Mouse (Mus musculus) erythroblast, embryonic 14.5 days (primary cell): ENCODE results near the gene Apex1. TPM values are rescaled to one million over a fixed set of nuclear protein-coding genes. Genes with fewer than 3 reads are reported as not detected.
"Not testable (repeated sequence)": the region's sequence is repeated elsewhere in the genome, so short reads cannot be mapped to it uniquely, and the experiment has no call there.

Experiments
- H3K27me3 ChIP-seq: 2 replicates; pipeline ENCODE4 v1.6.1; 2012; ENCODE audit warnings: inconsistent platforms; ENCODE audit not compliant: control insufficient read depth
- H3K36me3 ChIP-seq: 2 replicates; pipeline ENCODE4 v1.6.1; 2012; ENCODE audit warnings: mild to moderate bottlenecking, inconsistent platforms; ENCODE audit not compliant: control insufficient read depth
- H3K4me1 ChIP-seq: 2 replicates; pipeline ENCODE4 v1.6.1; 2012; ENCODE audit warnings: inconsistent platforms; ENCODE audit not compliant: control insufficient read depth
- H3K4me3 ChIP-seq: replicated peaks from 2 replicates; pipeline ENCODE3; 2012; ENCODE audit warnings: moderate library complexity, mild to moderate bottlenecking, inconsistent platforms
- H3K9me3 ChIP-seq: 2 replicates; pipeline ENCODE4 v1.6.1; 2012; ENCODE audit warnings: low read length, inconsistent platforms, mixed read lengths; ENCODE audit not compliant: control insufficient read depth
- GATA1 ChIP-seq: IDR thresholded peaks from 2 replicates; pipeline ENCODE4 v1.6.1; 2012; ENCODE audit warnings: low read length, inconsistent platforms, mixed read lengths
- TAL1 ChIP-seq: IDR thresholded peaks from 3 replicates; pipeline ENCODE4 v1.6.1; 2012; ENCODE audit warnings: low read length, inconsistent platforms, mixed read lengths
- polyA plus RNA-seq: library from polyadenylated mRNA; stranded (reverse); fragments of >175 nt; gene quantifications from 2 replicates; pipeline ENCODE4 v1.2.3, GENCODE M21; 2012

The Apex1 gene
- polyA plus RNA-seq, 1 experiment: 3.3 TPM

GRCm38 (mm10) chr14:50968216-50968980, 43.6 kb downstream of the Apex1 start:
- TF ChIP-seq TAL1: no peak
- no peak for TF ChIP-seq GATA1

GRCm38 (mm10) chr14:50969041-50969440, 44.3 kb downstream of the Apex1 start:
- H3K4me3 ChIP-seq: no peak overlapping the region
- no peaks in the 10 kb centered on the region for H3K9me3 ChIP-seq
- TF ChIP-seq GATA1 (no peak), TAL1 (no peak)
- H3K36me3 ChIP-seq: peaks cover under 1% of the 10 kb centered on the region
- H3K27me3 ChIP-seq: no peaks in the 10 kb centered on the region
- H3K4me1 ChIP-seq: no peaks in the 10 kb centered on the region

More at GRCm38 (mm10) chr14:50968216-50968980, 43.6 kb downstream of the Apex1 start:
- no peaks in the 10 kb centered on the region for H3K4me1 ChIP-seq
- H3K27me3 ChIP-seq: no peaks in the 10 kb centered on the region
- no peaks in the 10 kb centered on the region for H3K9me3 ChIP-seq
- no peak overlapping the region for H3K4me3 ChIP-seq
- H3K36me3 ChIP-seq: peaks cover 5% of the 10 kb centered on the region

DNA sequence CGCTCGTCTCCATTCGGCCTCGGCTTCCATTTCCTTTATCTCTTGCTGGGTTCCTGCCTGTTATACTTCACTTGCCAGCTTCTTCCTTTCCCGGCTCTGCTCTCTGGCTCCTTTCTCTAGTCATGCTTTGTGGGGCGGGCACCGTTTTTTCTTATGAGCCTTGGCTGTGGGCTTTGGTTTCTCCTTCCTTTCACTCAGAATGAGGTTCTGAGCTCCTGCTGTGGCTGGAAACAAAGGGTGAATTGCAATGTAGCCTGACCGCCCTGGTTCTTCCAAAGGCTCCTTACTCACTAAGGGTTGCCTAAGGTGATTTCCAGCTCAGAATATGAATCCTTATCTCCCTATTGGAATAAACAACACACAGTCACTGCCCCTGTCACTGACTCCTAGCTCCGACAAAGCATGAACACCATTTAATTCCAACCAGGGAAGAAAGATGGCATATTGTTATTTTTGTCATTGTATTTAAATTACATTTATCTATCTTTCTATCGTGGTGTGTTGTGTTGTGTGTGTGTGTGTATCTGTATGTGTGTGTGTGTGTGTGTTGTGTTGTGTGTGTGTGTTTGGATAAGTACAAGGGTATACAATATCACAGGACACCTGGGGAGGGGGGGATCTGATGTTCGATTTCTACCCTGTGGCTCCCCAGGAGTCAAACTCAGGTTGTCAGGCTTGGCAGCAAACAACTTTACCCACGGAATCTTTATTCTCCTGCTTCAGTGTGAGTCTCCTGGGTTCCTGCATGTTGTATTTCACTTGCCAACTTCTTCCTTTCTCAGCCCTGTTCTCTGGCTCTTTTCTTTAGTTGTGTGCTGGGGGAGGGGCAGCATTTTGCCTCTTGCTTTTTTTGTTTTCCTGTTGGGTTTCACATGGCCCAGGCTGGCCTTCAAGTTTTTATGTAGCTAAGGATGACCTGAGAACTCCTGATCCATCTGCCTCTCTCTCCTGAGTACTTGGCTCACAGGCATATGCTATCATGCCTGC, 45.1 kb downstream of the Apex1 start:
- no peaks in the 10 kb centered on the region for H3K36me3 ChIP-seq
- H3K4me1 ChIP-seq: no peaks in the 10 kb centered on the region
- H3K9me3 ChIP-seq: no peaks in the 10 kb centered on the region
- H3K4me3 ChIP-seq: no peak overlapping the region
- H3K27me3 ChIP-seq: no peaks in the 10 kb centered on the region
- no peak; the same call in 2 of the 3 replicates for TF ChIP-seq TAL1
- TF ChIP-seq GATA1: no peak

DNA sequence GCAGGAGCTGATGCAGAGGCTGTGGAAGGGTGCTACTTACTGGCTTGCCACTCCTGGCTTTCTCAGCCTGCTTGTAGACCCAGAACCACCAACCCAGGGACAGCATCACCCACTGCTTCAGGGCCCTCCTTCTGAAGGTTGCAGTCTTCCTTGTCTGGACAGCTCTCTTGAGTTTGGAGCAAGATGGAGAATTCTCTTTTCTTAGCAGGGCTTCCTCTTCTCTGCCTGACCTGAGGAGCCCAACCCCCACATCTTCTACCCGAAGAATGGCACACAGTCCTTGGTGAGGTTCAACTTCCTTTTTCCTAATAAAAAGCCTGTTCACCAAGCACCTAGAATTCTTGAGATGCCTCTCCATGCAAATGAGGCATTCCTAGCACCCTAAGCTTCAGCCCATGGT, 46.1 kb downstream of the Apex1 start:
- Histone ChIP-seq H3K4me1 (no peaks in the 10 kb centered on the region), H3K9me3 (no peaks in the 10 kb centered on the region), H3K27me3 (no peaks in the 10 kb centered on the region), H3K4me3 (no peak overlapping the region), H3K36me3 (no peaks in the 10 kb centered on the region)
- TF ChIP-seq TAL1 (no peak), GATA1 (no peak)

DNA sequence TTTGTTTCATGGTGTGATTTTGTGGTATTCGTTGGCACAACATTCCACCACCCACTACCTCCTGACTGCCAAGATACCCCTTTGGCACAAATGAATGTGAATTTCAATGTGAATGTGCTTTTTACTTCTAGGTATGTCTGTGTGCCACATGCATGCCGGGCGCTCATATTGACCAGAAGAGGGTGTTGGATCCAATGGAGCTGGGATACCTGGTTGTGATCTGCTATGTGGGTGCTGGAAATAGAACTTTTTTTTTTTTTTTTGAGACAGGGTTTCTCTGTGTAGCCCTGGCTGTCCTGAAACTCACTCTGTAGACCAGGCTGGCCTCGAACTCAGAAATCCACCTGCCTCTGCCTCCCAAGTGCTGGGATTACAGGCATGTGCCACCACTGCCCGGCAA, 48.3 kb downstream of the Apex1 start:
- H3K9me3 ChIP-seq, H3K4me3 ChIP-seq, H3K27me3 ChIP-seq, H3K4me1 ChIP-seq, H3K36me3 ChIP-seq: not testable (repeated sequence)

DNA sequence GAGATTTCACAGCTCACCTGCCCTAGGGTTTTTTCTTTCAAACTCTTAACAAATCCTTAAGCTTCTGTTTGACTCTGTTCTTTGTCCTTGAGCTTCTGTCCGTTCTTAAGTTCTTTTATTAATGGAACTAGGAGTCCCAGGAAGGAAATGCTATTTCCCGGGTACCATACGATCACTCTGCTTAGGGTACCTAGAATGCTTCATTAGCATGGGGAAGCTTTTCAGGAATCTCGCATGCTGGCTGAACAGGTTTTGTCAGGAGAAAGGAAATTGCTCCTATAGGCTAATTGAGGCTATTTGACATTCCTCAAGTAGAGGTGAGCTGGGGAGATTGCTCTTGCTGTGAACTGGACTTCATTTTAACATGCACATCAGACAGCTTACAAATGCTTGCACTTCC, 48.9 kb downstream of the Apex1 start:
- no peaks in the 10 kb centered on the region for H3K4me1 ChIP-seq
- H3K9me3 ChIP-seq: no peaks in the 10 kb centered on the region
- no peaks in the 10 kb centered on the region for H3K36me3 ChIP-seq
- H3K4me3 ChIP-seq: no peak overlapping the region
- H3K27me3 ChIP-seq: no peaks in the 10 kb centered on the region
- TF ChIP-seq GATA1: no peak
- TF ChIP-seq TAL1: no peak

- Histone ChIP-seq H3K4me3 (no peak overlapping the region), H3K9me3 (peaks cover 3% of the 10 kb centered on the region), H3K27me3 (no peaks in the 10 kb centered on the region), H3K4me1 (no peaks in the 10 kb centered on the region), H3K36me3 (no peaks in the 10 kb centered on the region)
- no peak for TF ChIP-seq GATA1
- TF ChIP-seq TAL1: no peak
Observed at GRCm38 (mm10) chr14:50975001-50975400, 50.2 kb downstream of the Apex1 start.

DNA sequence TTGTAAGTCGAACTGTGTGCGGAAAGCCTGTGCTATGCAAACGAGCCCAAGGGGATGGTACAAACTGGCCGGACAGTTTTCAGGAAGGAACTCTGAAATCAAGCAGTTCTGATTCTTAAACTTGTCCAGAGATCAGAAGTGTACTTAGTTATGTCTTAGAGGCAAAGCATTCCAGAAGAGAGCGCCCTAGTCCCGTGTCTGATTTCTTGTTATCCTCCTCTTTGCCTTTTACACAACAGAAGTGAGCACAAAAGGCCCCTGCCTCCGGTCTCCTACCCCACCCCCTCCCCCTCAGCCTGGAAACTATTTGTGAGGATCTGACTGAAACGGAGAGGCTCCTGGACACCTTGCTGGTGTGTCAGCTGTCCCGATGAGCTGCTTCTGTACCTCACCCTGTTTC, 51.9 kb downstream of the Apex1 start:
- H3K27me3 ChIP-seq: no peaks in the 10 kb centered on the region
- TF ChIP-seq GATA1 (no peak), TAL1 (no peak)
- H3K4me1 ChIP-seq: no peaks in the 10 kb centered on the region
- H3K9me3 ChIP-seq: peaks cover 3% of the 10 kb centered on the region
- H3K4me3 ChIP-seq: no peak overlapping the region
- H3K36me3 ChIP-seq: no peaks in the 10 kb centered on the region

Other genes starting within 250 kb of the Apex1 start
- not detected in 2 replicates for gene Olfr747, start 231.8 kb upstream of the Apex1 start, polyA plus RNA-seq
- gene Olfr748, start 217.6 kb upstream of the Apex1 start, polyA plus RNA-seq: not detected in 2 replicates
- 0.03 TPM in 1 of 2 replicates, not detected in the other for gene Olfr749, start 179.9 kb upstream of the Apex1 start, polyA plus RNA-seq
- gene Ttc5, start 139.4 kb upstream of the Apex1 start, polyA plus RNA-seq: 0.35 and 0.69 TPM in 2 replicates
- 0.06 and 0.08 TPM in 2 replicates for gene Ccnb1ip1, start 117.2 kb upstream of the Apex1 start, polyA plus RNA-seq
- 0.41 and 0.54 TPM in 2 replicates for gene Parp2, start 117.1 kb upstream of the Apex1 start, polyA plus RNA-seq
- gene Tep1, start 54.4 kb upstream of the Apex1 start, polyA plus RNA-seq: 0.05 TPM in 1 of 2 replicates, not detected in the other
- gene Klhl33, start 27.5 kb upstream of the Apex1 start, polyA plus RNA-seq: not detected in 2 replicates
- 1.4 and 1.5 TPM in 2 replicates for gene Osgep, start 75 bp upstream of the Apex1 start, polyA plus RNA-seq
- 6.3 and 8.9 TPM in 2 replicates for gene Pip4p1, start 5.9 kb downstream of the Apex1 start, polyA plus RNA-seq
- 0.20 and 0.22 TPM in 2 replicates for gene Pnp, start 6.1 kb downstream of the Apex1 start, polyA plus RNA-seq
- not detected in 2 replicates for gene Gm49342, start 19.5 kb downstream of the Apex1 start, polyA plus RNA-seq
- gene Pnp2, start 31.0 kb downstream of the Apex1 start, polyA plus RNA-seq: not detected in 2 replicates
- not detected in 2 replicates for gene Rnase10, start 82.8 kb downstream of the Apex1 start, polyA plus RNA-seq
- not detected in 2 replicates for gene Rnase9, start 116.9 kb downstream of the Apex1 start, polyA plus RNA-seq
- not detected in 2 replicates for gene Rnase11, start 125.2 kb downstream of the Apex1 start, polyA plus RNA-seq
- gene Rnase12, start 132.7 kb downstream of the Apex1 start, polyA plus RNA-seq: not detected in 2 replicates
- gene Olfr750, start 149.5 kb downstream of the Apex1 start, polyA plus RNA-seq: not detected in 2 replicates
- gene Rnase4, start 166.1 kb downstream of the Apex1 start, polyA plus RNA-seq: 0.03 TPM in 1 of 2 replicates, not detected in the other
- not detected in 2 replicates for gene Ang, start 166.2 kb downstream of the Apex1 start, polyA plus RNA-seq
- not detected in 2 replicates for gene Eddm3b, start 189.5 kb downstream of the Apex1 start, polyA plus RNA-seq
- gene Rnase6, start 198.9 kb downstream of the Apex1 start, polyA plus RNA-seq: 0.09 and 0.10 TPM in 2 replicates
- gene Rnase1, start 221.8 kb downstream of the Apex1 start, polyA plus RNA-seq: not detected in 2 replicates
- not detected in 2 replicates for gene Rnase2b, start 237.3 kb downstream of the Apex1 start, polyA plus RNA-seq